Mouse (Mus musculus): ENCODE results near the gene Polr3c. TPM values are rescaled to one million over a fixed set of nuclear protein-coding genes. Genes with fewer than 3 reads are reported as not detected.
"Not testable (repeated sequence)": the region's sequence is repeated elsewhere in the genome, so short reads cannot be mapped to it uniquely, and the experiment has no call there.

Polr3c gene
- polyA plus RNA-seq, 1 experiment from 2014 or later: 34.5 TPM

DNA sequence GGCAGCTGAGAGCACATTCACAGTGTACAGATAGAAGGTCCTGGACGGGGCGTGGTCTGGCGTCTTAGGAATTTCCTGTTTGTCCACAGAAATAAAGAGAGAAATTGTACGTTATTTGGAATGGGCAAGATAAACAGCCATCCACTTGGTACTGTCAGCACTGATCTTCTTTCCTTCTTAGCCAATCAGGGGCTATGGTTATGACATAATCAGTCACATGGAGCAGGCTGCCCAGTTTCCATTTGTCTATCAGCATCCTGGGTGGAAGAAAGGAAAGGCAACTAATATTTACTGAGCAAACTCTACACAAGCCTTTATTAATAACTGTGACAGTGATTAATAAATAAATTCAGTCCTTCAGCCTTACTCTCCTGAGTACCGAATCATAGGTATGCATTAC, 13.1 kb downstream of the Polr3c start:
- DNase-seq (ENCODE audit: low spot score): no peak

DNA sequence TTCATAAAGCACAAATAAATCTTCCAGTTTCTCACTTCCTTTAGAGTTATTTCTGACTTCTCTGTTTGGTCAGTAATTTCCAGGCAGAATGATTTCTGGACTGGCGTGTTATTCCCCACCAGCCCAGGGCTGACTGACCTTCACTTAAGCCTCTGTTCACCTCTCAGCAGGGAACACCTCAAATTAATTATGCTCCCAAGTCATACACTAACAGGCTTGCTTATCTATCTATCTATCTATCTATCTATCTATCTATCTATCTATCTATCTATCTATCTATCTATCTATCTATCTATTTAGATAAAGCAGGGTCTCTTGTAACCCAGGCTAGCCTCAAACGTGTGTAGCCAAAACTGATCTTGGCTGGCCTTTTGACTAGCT, 18.8 kb downstream of the Polr3c start:
- DNase-seq (ENCODE audit: low spot score): no peak

- DNase-seq (ENCODE audit: low spot score): peak; percentile 62
Observed at GRCm38 (mm10) chr3:96707903-96708683, 19.3 kb downstream of the Polr3c start, which contains the start of gene Nudt17. Gene Nudt17, minus strand, starts transcription at chr3:96708562.

DNA sequence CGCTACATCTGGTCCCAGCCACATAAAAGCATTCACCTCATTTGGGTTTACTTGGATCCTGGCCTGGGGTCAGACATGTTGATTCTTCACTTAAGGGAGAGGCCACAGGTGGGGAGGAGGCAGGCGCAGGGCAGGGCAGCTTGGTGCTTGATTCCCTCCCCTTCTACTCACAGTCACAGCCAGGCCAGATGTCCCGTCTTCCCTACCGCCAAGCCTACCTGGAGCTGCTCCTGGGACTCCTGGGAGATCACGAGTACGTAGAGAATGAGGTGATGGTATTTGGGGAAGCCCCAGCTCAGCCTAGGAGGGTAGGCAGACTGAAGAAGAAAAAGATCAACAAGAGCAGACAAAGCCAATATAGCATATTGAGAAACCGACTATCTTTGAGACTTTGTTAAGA, 20.4 kb downstream of the Polr3c start:
- no peak for DNase-seq (ENCODE audit: low spot score)

DNA sequence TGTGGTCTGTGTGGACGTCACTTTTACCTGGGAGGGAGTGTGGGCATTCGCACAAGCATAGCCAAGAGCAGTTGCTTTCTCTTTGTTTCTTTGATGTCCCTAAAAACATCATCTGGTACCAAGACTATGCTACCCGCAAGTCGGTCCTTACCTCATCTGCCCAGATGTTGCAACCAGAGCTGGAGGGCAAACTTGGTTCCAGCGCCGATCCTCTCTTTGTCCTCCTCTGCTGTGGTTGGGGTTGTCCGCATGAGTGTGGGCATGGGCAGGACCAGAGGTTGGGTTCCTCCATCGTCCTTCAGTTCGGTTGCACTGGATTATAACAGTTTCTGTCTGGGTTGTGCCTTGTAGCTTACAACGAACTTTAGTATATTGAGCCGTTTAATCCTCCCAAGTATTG, 21.2 kb downstream of the Polr3c start:
- DNase-seq (ENCODE audit: low spot score): no peak

GRCm38 (mm10) chr3:96704778-96705177, 22.6 kb downstream of the Polr3c start:
- peak; percentile 29 for DNase-seq (ENCODE audit: low spot score)

- DNase-seq (ENCODE audit: low spot score): no peak
Observed at GRCm38 (mm10) chr3:96701003-96701402, 26.4 kb downstream of the Polr3c start.

DNA sequence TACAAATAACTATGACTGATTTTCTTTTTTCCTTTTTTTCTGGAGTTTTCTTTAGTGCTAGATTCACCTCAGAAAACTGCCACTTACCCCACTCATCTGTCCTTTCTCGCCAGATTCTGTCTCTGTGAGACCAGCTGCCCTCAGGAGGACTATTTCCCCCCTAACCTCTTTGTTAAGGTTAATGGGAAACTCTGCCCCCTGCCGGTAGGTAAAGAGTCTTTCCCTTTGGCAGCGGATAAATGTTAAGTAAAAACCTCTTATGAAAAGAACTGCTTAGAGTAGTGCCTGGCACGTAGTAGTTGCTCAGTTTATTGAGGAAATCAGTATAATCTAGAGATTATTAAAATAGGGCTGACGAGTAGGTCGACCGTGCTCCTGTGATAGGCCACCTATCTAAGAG, 27.1 kb downstream of the Polr3c start:
- peak; percentile 52 for DNase-seq (ENCODE audit: low spot score)

- no peak for DNase-seq (ENCODE audit: low spot score)
Observed at GRCm38 (mm10) chr3:96698993-96699690, 28.3 kb downstream of the Polr3c start.

DNA sequence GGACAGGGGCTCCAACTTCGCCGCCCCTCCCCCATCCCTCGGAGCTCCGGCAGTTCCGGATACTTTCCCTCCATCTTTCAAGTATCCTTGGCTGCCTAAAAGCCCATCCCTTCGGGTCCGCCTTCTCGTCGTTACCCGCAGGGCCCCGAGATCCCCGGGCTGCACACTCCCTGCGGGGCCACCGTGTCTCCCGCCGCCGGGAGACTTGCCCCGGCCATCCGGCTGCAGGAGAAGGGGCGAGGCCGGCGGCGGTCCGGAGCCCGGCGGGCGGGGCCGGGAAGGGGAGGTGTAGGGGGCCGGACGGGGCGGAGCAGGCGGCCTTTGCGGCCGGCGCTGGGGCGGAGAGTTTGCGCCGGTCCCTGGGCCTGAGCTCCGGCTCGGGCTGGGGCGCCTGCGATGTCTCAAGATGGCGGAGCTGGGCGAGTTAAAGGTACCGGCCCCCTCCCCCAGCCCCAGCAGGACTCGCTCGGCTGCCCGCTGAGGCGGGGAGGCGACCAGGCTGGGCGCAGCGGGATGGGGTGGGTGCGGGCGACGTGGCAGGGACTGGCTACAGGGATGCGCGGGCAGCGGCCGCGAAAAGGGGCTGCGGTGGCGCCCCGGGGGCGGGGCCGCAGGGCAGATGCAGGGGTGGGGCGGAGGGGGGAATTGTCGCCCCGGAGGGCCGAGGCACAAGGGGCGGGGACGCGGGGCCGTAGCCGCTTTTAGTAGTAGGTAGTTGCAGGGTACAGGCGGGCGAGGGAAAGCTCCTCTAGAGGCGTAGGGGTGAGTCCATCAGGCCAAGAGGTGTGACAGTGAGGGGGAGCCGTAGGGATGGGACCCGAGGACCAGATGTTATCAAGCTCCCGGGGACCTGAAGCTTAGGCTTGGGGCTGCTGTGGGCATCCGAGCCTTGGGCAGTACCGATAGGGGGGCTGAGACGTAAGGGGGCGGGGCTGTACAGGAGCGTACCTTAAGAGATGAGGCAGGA, 30.4 kb downstream of the Polr3c start:
- peak; percentile 59 for DNase-seq (ENCODE audit: low spot score)

GRCm38 (mm10) chr3:96696198-96696765, 31.1 kb downstream of the Polr3c start, which contains the start of gene Pias3:
Gene Pias3, plus strand, starts transcription at chr3:96696384.
- peak; percentile 55 for DNase-seq (ENCODE audit: low spot score)

- no peak for DNase-seq (ENCODE audit: low spot score)
Observed at GRCm38 (mm10) chr3:96693579-96693978, 33.8 kb downstream of the Polr3c start.

DNA sequence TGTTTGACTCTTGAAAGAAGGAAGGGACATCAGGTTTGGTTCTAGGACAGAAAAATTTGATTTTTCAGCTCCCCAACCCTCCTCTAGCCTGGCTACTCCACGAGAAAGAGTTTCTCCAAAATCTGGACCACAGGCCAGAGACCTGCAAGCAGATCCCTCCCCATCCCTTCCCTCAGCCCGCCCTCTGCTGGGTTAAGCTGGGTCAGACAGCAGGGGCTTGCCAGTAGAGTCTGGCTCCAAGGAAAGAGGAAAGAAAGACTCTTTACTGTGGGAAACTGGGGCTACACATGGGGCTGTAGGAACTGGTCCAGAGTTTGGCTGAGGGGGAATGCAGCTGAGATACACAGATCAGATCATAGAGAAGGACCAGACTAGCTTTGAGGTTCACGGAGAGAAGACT, 34.9 kb downstream of the Polr3c start:
- no peak for DNase-seq (ENCODE audit: low spot score)

DNA sequence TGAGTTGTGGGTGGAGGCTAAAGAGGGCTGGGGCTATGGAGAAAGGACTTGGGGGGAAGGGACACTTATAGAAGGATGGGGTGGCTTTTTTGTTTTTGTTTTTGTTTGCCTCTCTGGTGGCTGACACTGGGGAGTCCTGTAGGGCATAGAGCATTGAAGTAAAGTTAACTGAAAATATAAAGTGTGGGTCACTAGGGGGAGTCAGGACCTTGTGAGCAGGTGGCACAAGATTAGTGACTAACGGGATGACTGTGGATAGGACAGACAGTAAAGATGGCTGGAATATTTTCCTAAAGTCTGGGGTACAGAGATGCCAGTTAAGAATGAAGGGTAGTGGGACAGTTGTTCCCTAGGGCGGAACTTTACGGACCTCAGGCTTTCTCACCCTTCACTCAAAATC, 37.1 kb downstream of the Polr3c start:
- no peak for DNase-seq (ENCODE audit: low spot score)

DNA sequence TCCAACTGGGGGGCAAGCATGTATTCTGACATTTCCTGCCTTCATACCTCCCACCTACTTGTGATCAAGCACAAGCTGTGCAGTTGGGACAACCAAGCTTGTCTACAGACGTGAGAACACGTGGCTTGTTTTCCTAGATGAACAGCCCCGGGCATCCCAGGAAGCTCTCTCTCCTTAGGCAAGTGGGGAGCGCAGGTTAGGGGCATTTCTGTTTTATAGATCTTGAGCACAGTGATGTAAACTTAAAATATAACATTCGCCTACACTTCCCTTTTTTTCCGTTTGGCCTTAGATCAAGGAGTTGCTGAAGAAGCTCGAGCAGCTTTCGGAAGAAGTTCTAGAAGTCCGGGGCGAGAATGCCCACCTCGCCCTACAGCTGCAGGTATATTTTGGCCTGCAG, 38.6 kb downstream of the Polr3c start:
- DNase-seq (ENCODE audit: low spot score): no peak

- DNase-seq (ENCODE audit: low spot score): not testable (repeated sequence)
Observed at GRCm38 (mm10) chr3:96686057-96686456, 41.4 kb downstream of the Polr3c start.

DNA sequence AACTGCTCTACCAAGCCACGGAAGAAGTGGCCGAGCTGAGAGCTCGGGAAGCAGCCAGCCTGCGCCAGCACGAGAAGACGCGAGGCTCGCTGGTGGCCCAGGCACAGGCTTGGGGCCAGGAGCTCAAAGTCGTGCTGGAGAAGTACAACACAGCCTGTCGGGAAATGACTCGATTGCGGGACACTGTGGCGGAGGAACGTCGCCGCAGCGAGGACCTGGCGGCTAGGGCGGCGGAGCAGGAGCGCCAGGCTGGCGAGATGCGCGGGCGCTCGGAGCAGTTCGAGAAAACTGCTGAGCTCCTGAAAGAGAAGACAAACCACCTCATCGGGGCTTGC, 42.6 kb downstream of the Polr3c start:
- no peak for DNase-seq (ENCODE audit: low spot score)

DNA sequence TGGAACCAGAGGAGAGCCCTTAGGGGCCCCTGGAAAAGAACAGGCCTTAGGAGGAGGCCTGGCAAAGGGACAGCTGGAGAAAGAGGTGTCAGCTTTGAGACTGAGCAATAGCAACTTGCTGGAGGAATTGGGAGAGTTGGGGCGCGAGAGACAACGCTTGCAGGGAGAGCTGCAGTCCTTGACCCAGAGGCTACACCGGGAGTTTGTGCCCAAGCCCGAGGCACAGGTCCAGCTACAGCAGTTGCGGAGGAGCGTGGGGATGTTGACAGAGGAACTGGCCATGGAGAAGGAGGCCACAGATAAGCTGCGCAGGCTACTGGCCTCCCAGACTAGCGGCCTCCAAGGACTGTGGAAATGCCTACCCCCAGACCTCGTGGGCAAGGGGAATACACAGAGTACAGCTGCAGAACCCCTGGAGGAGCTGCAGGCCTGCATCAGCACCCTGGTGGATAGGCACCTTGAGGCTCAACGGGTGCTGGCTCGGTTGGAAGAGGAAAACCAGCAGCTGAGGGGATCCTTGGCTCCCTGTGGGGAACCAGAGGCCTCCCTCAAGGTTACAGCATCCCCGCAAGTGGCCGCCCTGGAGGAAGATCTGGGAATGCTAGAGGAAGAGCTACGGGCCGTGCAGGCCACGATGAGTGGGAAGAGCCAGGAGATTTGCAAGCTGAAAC, 43.1 kb downstream of the Polr3c start:
- DNase-seq (ENCODE audit: low spot score): no peak

DNA sequence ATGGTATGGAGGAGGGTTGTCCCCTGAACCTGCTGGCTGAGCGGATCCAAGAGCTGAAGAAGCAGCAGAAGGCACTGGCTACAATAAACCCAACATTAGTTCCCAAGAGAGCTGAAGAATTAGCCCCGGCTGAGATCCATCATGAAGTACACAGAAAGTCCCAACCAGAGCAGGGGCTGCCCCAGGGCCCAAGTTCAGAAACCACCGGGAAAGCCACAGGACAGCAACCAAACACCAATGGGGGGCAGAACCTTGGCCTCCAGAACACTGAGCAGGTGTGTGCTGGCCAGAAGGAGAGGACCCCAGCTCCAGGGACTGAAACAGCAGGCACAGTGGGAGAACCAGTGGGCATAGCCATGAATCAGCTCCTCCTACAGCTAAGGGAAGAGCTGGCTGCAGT, 43.9 kb downstream of the Polr3c start:
- DNase-seq (ENCODE audit: low spot score): no peak

DNA sequence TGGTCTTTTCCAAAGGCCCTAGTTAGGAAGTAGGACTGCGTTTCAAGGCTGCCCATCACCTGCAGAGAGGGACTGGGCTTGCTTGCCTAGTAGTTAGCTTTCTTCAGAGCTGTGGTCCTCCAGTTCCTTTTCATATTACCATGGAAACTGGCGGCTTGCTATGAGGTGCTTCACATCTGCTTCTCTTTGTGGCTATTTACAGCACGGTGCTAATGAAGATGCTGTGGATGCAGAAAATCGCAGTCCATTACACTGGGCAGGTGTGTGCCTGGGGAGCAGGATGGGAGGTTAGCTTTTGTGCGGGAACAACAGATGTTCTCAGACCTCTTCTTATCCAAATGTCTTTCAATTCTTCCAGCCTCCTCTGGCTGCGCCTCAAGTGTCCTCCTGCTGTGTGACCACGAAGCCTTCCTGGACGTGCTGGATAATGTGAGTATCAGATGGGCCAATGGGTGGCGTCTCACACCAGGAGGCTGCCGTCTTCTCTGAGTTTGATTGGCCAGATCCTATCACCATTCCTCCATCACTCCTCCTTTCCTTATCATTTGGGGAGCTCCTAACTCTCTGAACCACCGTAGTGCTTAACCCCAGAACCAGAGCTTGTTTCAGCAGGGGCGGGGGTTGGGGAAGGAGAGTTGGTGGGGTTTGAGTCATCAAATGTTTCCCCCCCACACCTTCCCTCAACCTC, 47.0 kb downstream of the Polr3c start:
- no peak for DNase-seq (ENCODE audit: low spot score)
